Mouse (Mus musculus): ENCODE data around the gene Ifnar1.

- no peak for TF ChIP-seq CTCF (IDR thresholded peaks at IDR 0.05; ENCODE audit: borderline replicate concordance, insufficient read depth, low read depth, low read length)
- TF ChIP-seq POLR2A (IDR thresholded peaks at IDR 0.05; ENCODE audit: borderline replicate concordance, insufficient read depth, low read length) = no peak
Observed at GRCm38 (mm10) chr16:91466566-91466965, 18.5 kb upstream of the Ifnar1 start.

Data from cerebellum, adult 2 months (tissue).